Mouse (Mus musculus): ENCODE measurements around the gene Agrn.

The Agrn gene

GRCm38 (mm10) chr4:156197131-156197828 lies at the start of gene Agrn:
Gene Agrn (minus strand): TSS chr4:156197488.
- DNase-seq: peak; percentile 73 to 80

GRCm38 (mm10) chr4:156236651-156237447 lies 39.6 kb upstream of the Agrn start:
- no peak for DNase-seq

- DNase-seq: peak; percentile 95 to 96
These were observed 38.7 kb upstream of the Agrn start, which contains the start of gene Noc2l for GRCm38 (mm10) chr4:156235808-156236533. Gene Noc2l (plus strand): TSS chr4:156236010.

- peak in 1 of 2 experiments; percentile 40 for DNase-seq
These were observed 38.1 kb upstream of the Agrn start for GRCm38 (mm10) chr4:156235360-156235770.

- peak; percentile 86 to 88 for DNase-seq
These were observed 37.5 kb upstream of the Agrn start, which contains the start of gene Plekhn1 for GRCm38 (mm10) chr4:156234701-156235213. Gene Plekhn1 (minus strand): TSS chr4:156234857.

- DNase-seq: peak; percentile 43 to 52
These were observed 36.8 kb upstream of the Agrn start for GRCm38 (mm10) chr4:156234021-156234501.

GRCm38 (mm10) chr4:156228393-156229024 lies 31.2 kb upstream of the Agrn start:
- DNase-seq: no peak

GRCm38 (mm10) chr4:156227752-156228392 lies 30.6 kb upstream of the Agrn start:
- no peak for DNase-seq

- no peak for DNase-seq
These were observed 27.0 kb upstream of the Agrn start for GRCm38 (mm10) chr4:156224276-156224675.

GRCm38 (mm10) chr4:156219936-156220335 lies 22.6 kb upstream of the Agrn start:
- DNase-seq: no peak

GRCm38 (mm10) chr4:156217838-156218237 lies 20.6 kb upstream of the Agrn start:
- DNase-seq: peak in 1 of 2 experiments; percentile 23

GRCm38 (mm10) chr4:156217022-156217669 lies 19.9 kb upstream of the Agrn start:
- no peak for DNase-seq

GRCm38 (mm10) chr4:156216196-156216595 lies 18.9 kb upstream of the Agrn start:
- no peak for DNase-seq

GRCm38 (mm10) chr4:156215649-156216048 lies 18.4 kb upstream of the Agrn start, which contains the start of gene Perm1:
Gene Perm1 (plus strand): TSS chr4:156215868.
- no peak for DNase-seq

- DNase-seq: no peak
These were observed 15.8 kb upstream of the Agrn start for GRCm38 (mm10) chr4:156213134-156213533.

- DNase-seq: no peak
These were observed 12.8 kb upstream of the Agrn start for GRCm38 (mm10) chr4:156209963-156210635.

- DNase-seq: no peak
These were observed 11.6 kb upstream of the Agrn start for GRCm38 (mm10) chr4:156208872-156209271.

- peak; percentile 38 to 50 for DNase-seq
These were observed 6.3 kb upstream of the Agrn start for GRCm38 (mm10) chr4:156203413-156204131.

GRCm38 (mm10) chr4:156203001-156203412 lies 5.7 kb upstream of the Agrn start, which contains the start of gene AW011738:
Gene AW011738 (plus strand): TSS chr4:156203304.
- peak; percentile 79 to 87 for DNase-seq

- DNase-seq: no peak
These were observed 5.2 kb upstream of the Agrn start for GRCm38 (mm10) chr4:156202462-156202893.

All from cerebellum, adult 18-20 months (tissue).